Mouse (Mus musculus) liver, embryonic 12.5 days (tissue): ENCODE results near the gene Brwd3. TPM values are rescaled to one million over a fixed set of nuclear protein-coding genes. Genes with fewer than 3 reads are reported as not detected.

ENCODE experiments used
- ATAC-seq: fragments of 200-750 bp; cut with Nextera tagmentation; 2 replicates; pipeline ENCODE4 v1.8.0; 2017; ENCODE audit warnings: moderate number of reproducible peaks, mild to moderate bottlenecking, moderate library complexity
- H3K27ac ChIP-seq: fragments of 300-500 bp; sonication (generic); 2 replicates; pipeline ENCODE4 v1.5.1; 2016; ENCODE audit warnings: mild to moderate bottlenecking
- H3K27me3 ChIP-seq: fragments of 300-500 bp; sonication (generic); replicated peaks from 2 replicates; pipeline ENCODE4 v1.6.1; 2016; ENCODE audit warnings: mild to moderate bottlenecking, moderate library complexity
- H3K36me3 ChIP-seq: fragments of 300-500 bp; sonication (generic); 2 replicates; pipeline ENCODE4 v1.6.1; 2016; ENCODE audit warnings: mild to moderate bottlenecking, moderate library complexity
- H3K4me1 ChIP-seq: fragments of 300-500 bp; sonication (generic); 2 replicates; pipeline ENCODE4 v1.6.1; 2016
- H3K4me2 ChIP-seq: fragments of 300-500 bp; sonication (generic); 2 replicates; pipeline ENCODE4 v1.6.1; 2016; ENCODE audit warnings: mild to moderate bottlenecking, moderate library complexity
- H3K4me3 ChIP-seq: fragments of 300-500 bp; sonication (generic); 2 replicates; pipeline ENCODE4 v1.5.1; 2016; ENCODE audit warnings: mild to moderate bottlenecking, moderate library complexity
- H3K9ac ChIP-seq: fragments of 300-500 bp; sonication (generic); 2 replicates; pipeline ENCODE4 v1.6.1; 2016; ENCODE audit warnings: mild to moderate bottlenecking, moderate library complexity
- H3K9me3 ChIP-seq: fragments of 300-500 bp; sonication (generic); replicated peaks from 2 replicates; pipeline ENCODE4 v1.6.1; 2016; ENCODE audit warnings: mild to moderate bottlenecking, moderate library complexity
- WGBS: fragments of 180-500 bp; shearing (Covaris S2); methylation state at CpG from one replicate; pipeline ENCODE4 v1.1.7; 2016; ENCODE audit not compliant: insufficient replicate concordance; 5-methylcytosine and 5-hydroxymethylcytosine counted together
- polyA plus RNA-seq: library from polyadenylated mRNA; unstranded; fragments of >200 nt; fragmentation: Nextera tagmentation; extraction: Ambion mirVana; gene quantifications from 2 replicates; pipeline ENCODE4 v1.2.1, GENCODE M21; 2016

Brwd3 gene
- polyA plus RNA-seq, 1 experiment from 2014 or later: 1.3 TPM

DNA sequence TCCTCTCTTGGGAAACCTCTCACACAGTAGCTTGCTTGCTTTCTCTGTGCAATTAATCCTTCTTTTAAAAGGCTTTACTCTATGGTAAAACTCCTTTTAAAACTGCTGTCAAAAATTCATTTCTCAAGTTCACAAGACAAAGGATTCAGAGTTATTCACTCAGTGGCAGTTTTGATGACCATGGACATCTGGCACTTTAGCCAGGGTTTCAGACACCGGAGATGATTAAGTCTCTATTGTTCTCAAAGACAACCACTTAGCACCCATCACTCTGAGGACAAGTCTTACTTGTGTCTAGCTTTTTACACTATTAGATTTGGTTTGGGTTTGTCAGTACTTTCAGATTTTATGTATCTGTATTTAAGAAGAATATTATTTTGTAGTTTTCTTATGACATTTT lies 104.6 kb downstream of the Brwd3 start:
- no peak for ATAC-seq

DNA sequence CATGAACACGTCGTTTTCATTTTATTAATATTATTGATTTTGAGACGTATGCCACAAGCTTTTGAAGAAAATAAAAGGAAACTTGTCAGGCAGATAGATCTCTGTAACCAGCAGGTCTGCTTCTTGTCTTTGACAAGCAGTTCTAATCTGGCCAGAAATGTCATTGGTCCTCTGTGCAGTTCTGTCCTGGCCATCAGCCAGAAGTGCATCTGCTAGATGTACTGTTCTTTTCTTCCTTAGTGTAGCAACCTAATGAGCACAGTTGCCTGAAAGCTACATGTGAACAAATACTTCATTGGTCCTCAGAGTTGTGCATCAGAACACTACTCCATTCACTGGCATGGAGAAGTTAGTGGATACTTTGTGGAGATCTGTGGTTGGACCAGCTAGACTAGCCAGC lies 105.1 kb downstream of the Brwd3 start:
- no peaks in the 10 kb centered on the region for H3K36me3 ChIP-seq
- 68% methylated on average over 3 of the region's 3 CpGs for WGBS
- H3K4me1 ChIP-seq: no peaks in the 10 kb centered on the region
- ATAC-seq: no peak
- H3K9me3 ChIP-seq: no peaks in the 10 kb centered on the region
- H3K4me2 ChIP-seq: no peak overlapping the region
- no peak overlapping the region for H3K27ac ChIP-seq
- H3K27me3 ChIP-seq: no peaks in the 10 kb centered on the region
- H3K4me3 ChIP-seq: no peak overlapping the region
- H3K9ac ChIP-seq: no peak overlapping the region

More for the DNA sequence above, 104.6 kb downstream of the Brwd3 start:
- H3K9ac ChIP-seq: no peak overlapping the region
- no peak overlapping the region for H3K27ac ChIP-seq
- no peak overlapping the region for H3K4me2 ChIP-seq
- H3K9me3 ChIP-seq: no peaks in the 10 kb centered on the region
- WGBS: 65% methylated on average over 1 of the region's 1 CpGs
- no peak overlapping the region for H3K4me3 ChIP-seq
- H3K4me1 ChIP-seq: no peaks in the 10 kb centered on the region
- H3K27me3 ChIP-seq: no peaks in the 10 kb centered on the region
- no peaks in the 10 kb centered on the region for H3K36me3 ChIP-seq

DNA sequence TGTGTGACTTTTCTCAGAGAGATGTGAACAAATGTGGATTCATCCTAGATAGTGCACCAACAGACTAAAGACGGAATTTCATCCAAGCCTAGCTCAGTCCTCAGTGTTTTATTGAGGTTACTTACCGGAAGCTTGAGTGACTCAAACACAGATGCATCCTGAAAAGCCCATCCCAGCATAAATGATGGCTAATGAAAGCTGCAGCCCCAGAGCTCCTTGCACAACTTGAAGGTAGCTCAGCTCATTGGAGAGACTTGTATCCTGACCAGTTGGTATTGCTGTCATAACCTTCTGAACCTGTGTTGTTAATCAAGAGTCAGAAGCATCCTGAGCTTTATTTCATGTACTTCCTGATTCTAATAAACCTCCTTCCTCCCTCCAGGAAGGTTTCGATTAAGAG lies 105.8 kb downstream of the Brwd3 start:
- Histone ChIP-seq H3K4me3 (no peak overlapping the region), H3K27ac (no peak overlapping the region), H3K27me3 (no peaks in the 10 kb centered on the region), H3K9me3 (no peaks in the 10 kb centered on the region), H3K4me2 (no peak overlapping the region), H3K36me3 (no peaks in the 10 kb centered on the region), H3K9ac (no peak overlapping the region), H3K4me1 (no peaks in the 10 kb centered on the region)
- WGBS: 54% methylated on average over 3 of the region's 3 CpGs
- no peak for ATAC-seq

DNA sequence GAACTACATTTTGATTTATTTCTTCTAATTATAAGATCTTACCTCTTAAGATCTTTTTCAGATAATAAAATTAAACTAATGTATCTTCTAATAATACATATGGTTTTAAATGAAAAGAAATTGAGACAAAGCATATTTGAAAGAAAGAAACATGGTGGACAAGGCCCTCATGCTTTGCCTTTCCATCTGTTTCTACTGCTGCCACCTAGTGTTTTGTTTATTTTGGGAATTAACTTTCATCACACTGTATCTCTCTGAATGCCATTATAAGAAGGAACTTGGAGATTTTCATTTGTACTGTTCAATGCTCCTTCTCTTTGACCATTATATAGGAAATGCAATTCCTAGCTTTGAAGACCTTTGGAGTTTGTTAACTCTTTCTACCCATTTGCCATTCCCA lies 109.9 kb downstream of the Brwd3 start:
- no peaks in the 10 kb centered on the region for H3K9me3 ChIP-seq
- H3K27ac ChIP-seq: no peak overlapping the region
- no peak for ATAC-seq
- no peaks in the 10 kb centered on the region for H3K4me1 ChIP-seq
- no peaks in the 10 kb centered on the region for H3K27me3 ChIP-seq
- no peak overlapping the region for H3K9ac ChIP-seq
- H3K36me3 ChIP-seq: no peaks in the 10 kb centered on the region
- H3K4me3 ChIP-seq: no peak overlapping the region
- H3K4me2 ChIP-seq: no peak overlapping the region

DNA sequence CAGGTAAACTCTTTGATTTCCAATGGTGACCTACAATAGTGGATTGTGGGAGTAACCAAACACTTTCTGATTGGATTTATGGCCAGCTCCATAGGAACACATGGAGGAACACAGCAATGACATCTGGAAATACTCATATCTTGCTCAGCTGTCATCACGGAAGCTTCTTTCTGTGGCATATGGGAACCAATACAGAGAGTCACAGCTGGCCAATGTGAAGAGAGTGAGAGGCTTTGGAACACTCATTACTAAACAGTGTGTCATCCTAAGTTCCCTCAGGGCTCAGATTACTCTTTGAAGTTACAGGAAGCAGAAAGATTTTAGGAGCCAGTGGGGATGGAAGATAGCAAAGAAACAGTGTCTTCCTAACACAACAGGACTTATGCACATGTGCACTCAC lies 111.7 kb downstream of the Brwd3 start:
- no peak overlapping the region for H3K4me2 ChIP-seq
- no peaks in the 10 kb centered on the region for H3K36me3 ChIP-seq
- H3K4me3 ChIP-seq: no peak overlapping the region
- no peak for ATAC-seq
- 84% methylated on average over 1 of the region's 1 CpGs for WGBS
- H3K9me3 ChIP-seq: no peaks in the 10 kb centered on the region
- no peak overlapping the region for H3K27ac ChIP-seq
- no peaks in the 10 kb centered on the region for H3K27me3 ChIP-seq
- no peak overlapping the region for H3K9ac ChIP-seq
- H3K4me1 ChIP-seq: no peaks in the 10 kb centered on the region

DNA sequence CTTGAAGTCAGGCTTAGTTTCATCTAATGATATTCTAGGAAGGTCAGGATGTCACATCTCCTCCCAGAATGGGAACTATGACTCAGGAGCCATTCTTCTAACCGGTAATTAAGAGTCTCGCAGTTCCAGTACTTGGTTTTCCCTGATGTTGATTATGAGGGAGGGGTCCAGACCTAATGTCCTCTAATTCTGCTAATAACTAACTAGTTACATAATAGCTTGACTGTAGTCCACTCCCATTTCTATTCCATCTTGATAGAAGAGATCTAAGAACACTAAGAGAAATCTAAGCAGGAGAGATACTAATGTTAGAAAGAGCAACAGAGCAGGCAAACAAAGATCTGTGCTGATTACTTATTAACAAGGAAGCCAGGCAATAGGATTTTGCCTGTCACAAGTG lies 129.9 kb downstream of the Brwd3 start:
- H3K27ac ChIP-seq: no peak overlapping the region

More for the DNA sequence above, 129.9 kb downstream of the Brwd3 start:
- no peaks in the 10 kb centered on the region for H3K4me1 ChIP-seq
- no peak for ATAC-seq
- no peak overlapping the region for H3K4me3 ChIP-seq
- H3K9ac ChIP-seq: no peak overlapping the region
- H3K27me3 ChIP-seq: no peaks in the 10 kb centered on the region
- no peaks in the 10 kb centered on the region for H3K36me3 ChIP-seq
- no peak overlapping the region for H3K4me2 ChIP-seq
- no peaks in the 10 kb centered on the region for H3K9me3 ChIP-seq
- WGBS: 73% methylated on average over 2 of the region's 2 CpGs

Other genes starting within 250 kb of the Brwd3 start
- not detected in 2 replicates for gene Gm379, start 169.5 kb downstream of the Brwd3 start, polyA plus RNA-seq
- gene Hmgn5, start 179.0 kb upstream of the Brwd3 start, polyA plus RNA-seq: 24.4 and 24.6 TPM in 2 replicates